In genomic region chr10:14321503-14321902, GRCm38 (mm10) we compare ENCODE assay signal across 9 mouse cellular contexts.
A peak's percentile ranks its signal among the peaks of the same experiment; 100 is the strongest.
DNase-seq lines count a peak whose midpoint lies in the region; ATAC-seq lines count a peak whose summit lies in the region.
"Had no signal": no experiment of that assay in that cellular context is flagged by ENCODE, and none has a peak within 500 bp of the region (broad histone marks: within the 10 kb centered on the region; RNA-seq: fewer than 3 reads in every experiment).

No protein-coding gene starts in this region.

- H3K4me1 ChIP-seq in kidney, embryonic 15.5 days, result no peaks in the 10 kb centered on the region
- no peaks in the 10 kb centered on the region for H3K4me1 ChIP-seq in liver, embryonic 13.5 days (replicated peaks)
- H3K4me1 ChIP-seq: embryonic facial prominence, embryonic 13.5 days had no signal

- DNase-seq in kidney, adult 18-20 months, result peak; percentile 78
- DNase-seq in cerebellum, adult 11 months, result peak; percentile 55
- DNase-seq in kidney, postnatal 10 days, result peak; percentile 88
- peak; percentile 4 for DNase-seq in liver, embryonic 13.5 days
- peak; percentile 68 to 86 for DNase-seq in thymus, postnatal 10 days (ENCODE audit: low spot score in 2 of 2)

- H3K4me3 ChIP-seq in kidney, embryonic 15.5 days (replicated peaks), result no peak overlapping the region
- H3K4me3 ChIP-seq in liver, embryonic 13.5 days (replicated peaks), result no peak overlapping the region
- H3K4me3 ChIP-seq: embryonic facial prominence, embryonic 13.5 days had no signal

- H3K36me3 ChIP-seq in kidney, embryonic 15.5 days, result no peaks in the 10 kb centered on the region
- no peaks in the 10 kb centered on the region for H3K36me3 ChIP-seq in liver, embryonic 13.5 days
- H3K36me3 ChIP-seq: embryonic facial prominence, embryonic 13.5 days had no signal

- no peak for ATAC-seq in kidney, embryonic 15.5 days (replicated peaks; ENCODE audit: low FRiP score)
- peak; percentile 77 for ATAC-seq in frontal cortex, adult (ENCODE audit: low TSS enrichment)
- ATAC-seq in liver, embryonic 13.5 days (ENCODE audit: low read depth), result no peak
- ATAC-seq in neutrophil, adult 5-6 weeks (ENCODE audit: extremely low read depth, insufficient number of reproducible peaks, low FRiP score, poor library complexity, severe bottlenecking), result peak; percentile 72

- no peak overlapping the region for H3K4me2 ChIP-seq in kidney, embryonic 15.5 days
- H3K4me2 ChIP-seq in liver, embryonic 13.5 days, result no peak overlapping the region
- H3K4me2 ChIP-seq: embryonic facial prominence, embryonic 13.5 days had no signal

- H3K27me3 ChIP-seq in kidney, embryonic 15.5 days, result no peaks in the 10 kb centered on the region
- H3K27me3 ChIP-seq in liver, embryonic 13.5 days, result no peaks in the 10 kb centered on the region
- H3K27me3 ChIP-seq: embryonic facial prominence, embryonic 13.5 days had no signal

- no peaks in the 10 kb centered on the region for H3K9me3 ChIP-seq in kidney, embryonic 15.5 days (replicated peaks)
- no peaks in the 10 kb centered on the region for H3K9me3 ChIP-seq in liver, embryonic 13.5 days (replicated peaks)
- H3K9me3 ChIP-seq: embryonic facial prominence, embryonic 13.5 days had no signal

- no peak overlapping the region for H3K9ac ChIP-seq in kidney, embryonic 15.5 days
- H3K9ac ChIP-seq in liver, embryonic 13.5 days, result no peak overlapping the region
- H3K9ac ChIP-seq: embryonic facial prominence, embryonic 13.5 days had no signal

- no peak overlapping the region for H3K27ac ChIP-seq in kidney, embryonic 15.5 days
- H3K27ac ChIP-seq in liver, embryonic 13.5 days, result no peak overlapping the region
- H3K27ac ChIP-seq: embryonic facial prominence, embryonic 13.5 days had no signal

- WGBS in kidney, embryonic 15.5 days, result 4% methylated on average over 4 of the region's 4 CpGs
- WGBS in liver, embryonic 13.5 days (ENCODE audit: insufficient replicate concordance), result 4% methylated on average over 4 of the region's 4 CpGs

Comparison
In these comparisons a context has a peak if more than half of its experiments do, and no peak if none do; other contexts are left out.
1. DNase-seq: peak in every context shown above with its lines; median percentile 88 in kidney, postnatal 10 days; 78 in kidney, adult 18-20 months; 77 in thymus, postnatal 10 days; 55 in cerebellum, adult 11 months; 4 in liver, embryonic 13.5 days.
2. ATAC-seq: peak in frontal cortex, adult (single experiment) and neutrophil, adult 5-6 weeks (single experiment); none in kidney, embryonic 15.5 days (single experiment) and liver, embryonic 13.5 days (single experiment).